In the genomic region with DNA sequence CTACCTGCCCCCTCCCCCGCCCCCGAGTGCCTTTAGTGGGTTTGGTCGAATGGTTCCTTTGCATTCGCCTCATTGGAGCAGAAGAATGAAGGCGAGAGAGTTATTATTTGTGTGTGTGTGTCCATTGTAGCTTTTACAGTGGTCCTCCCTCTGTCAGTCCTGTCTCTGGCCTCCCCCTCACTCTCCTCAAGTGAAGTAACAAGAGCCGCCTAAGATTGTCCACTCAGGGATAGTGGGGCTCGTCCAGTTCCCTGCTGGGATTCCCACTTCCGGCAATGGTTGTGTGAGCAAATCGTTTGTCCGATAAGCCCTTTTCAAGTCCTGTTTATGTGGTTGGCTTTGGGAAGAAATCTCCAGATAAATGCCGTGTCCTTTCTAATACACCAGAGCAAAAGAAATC, we compare ENCODE assay signal across 19 mouse cellular contexts.
A peak's percentile ranks its signal among the peaks of the same experiment; 100 is the strongest.
DNase-seq lines count a peak whose midpoint lies in the region; ATAC-seq lines count a peak whose summit lies in the region.
"Had no signal": no experiment of that assay in that cellular context is flagged by ENCODE, and none has a peak within 500 bp of the region (broad histone marks: within the 10 kb centered on the region; RNA-seq: fewer than 3 reads in every experiment).

No protein-coding gene starts in this region.

- H3K9ac ChIP-seq in embryonic facial prominence, embryonic 12.5 days: no peak overlapping the region
- no peak overlapping the region for H3K9ac ChIP-seq in hindbrain, embryonic 15.5 days
- no peak overlapping the region for H3K9ac ChIP-seq in hindbrain, embryonic 16.5 days (ENCODE audit: low read depth, low read length)
- H3K9ac ChIP-seq in midbrain, embryonic 16.5 days (ENCODE audit: low read depth, low read length): no peak overlapping the region
- no peak overlapping the region for H3K9ac ChIP-seq in limb, embryonic 13.5 days
- H3K9ac ChIP-seq: liver, embryonic 13.5 days had no signal

- no peak for ATAC-seq in embryonic facial prominence, embryonic 12.5 days (ENCODE audit: insufficient number of reproducible peaks, insufficient read depth, low FRiP score, low TSS enrichment)
- no peak for ATAC-seq in hindbrain, embryonic 15.5 days (ENCODE audit: low FRiP score, low read depth)
- no peak for ATAC-seq in hindbrain, embryonic 16.5 days
- ATAC-seq in midbrain, embryonic 16.5 days: no peak
- ATAC-seq in limb, embryonic 13.5 days (ENCODE audit: low FRiP score, low read depth): no peak
- ATAC-seq: CD4-positive, CD25-positive, alpha-beta regulatory T cell, adult 4 months; lung, postnatal 0 days had no signal

- no peaks in the 10 kb centered on the region for H3K36me3 ChIP-seq in embryonic facial prominence, embryonic 12.5 days
- H3K36me3 ChIP-seq in embryonic facial prominence, embryonic 10.5 days (replicated peaks): no peaks in the 10 kb centered on the region
- H3K36me3 ChIP-seq in hindbrain, embryonic 15.5 days: no peaks in the 10 kb centered on the region
- H3K36me3 ChIP-seq in hindbrain, embryonic 16.5 days (ENCODE audit: control insufficient read depth, insufficient read depth, low read length): no peaks in the 10 kb centered on the region
- 0 out of 2 replicates have a peak, but pooled peaks cover 2% of the 10 kb centered on the region for H3K36me3 ChIP-seq in midbrain, embryonic 10.5 days
- H3K36me3 ChIP-seq in midbrain, embryonic 16.5 days (ENCODE audit: control insufficient read depth, insufficient read depth, low read length): no peaks in the 10 kb centered on the region
- H3K36me3 ChIP-seq in limb, embryonic 13.5 days: no peaks in the 10 kb centered on the region
- H3K36me3 ChIP-seq: G1E; liver, embryonic 13.5 days had no signal

- DNase-seq in embryonic facial prominence, embryonic 10.5 days (ENCODE audit: low spot score): no peak
- DNase-seq in midbrain, embryonic 10.5 days (ENCODE audit: low spot score): no peak
- DNase-seq in c-Kit-positive CD71-positive TER-119-positive erythroid progenitor cells, embryonic 14.5 days (ENCODE audit: low spot score): no peak
- DNase-seq: adrenal gland, postnatal 36 days; cerebellum, adult 9-11 months; heart, adult 18-20 months; kidney, postnatal 10 days; left cerebral cortex, postnatal 4 days; liver, embryonic 13.5 days; thymus, postnatal 14 days had no signal

- H3K27ac ChIP-seq in embryonic facial prominence, embryonic 12.5 days: peak overlapping the region; percentile 30; the same call in 1 of the 2 replicates
- H3K27ac ChIP-seq in embryonic facial prominence, embryonic 10.5 days (replicated peaks): no peak overlapping the region; the same call in 1 of the 2 replicates
- H3K27ac ChIP-seq in hindbrain, embryonic 15.5 days (replicated peaks): no peak overlapping the region
- no peak overlapping the region for H3K27ac ChIP-seq in hindbrain, embryonic 16.5 days (ENCODE audit: low read depth, low read length)
- peak overlapping the region; percentile 17; the same call in 1 of the 2 replicates for H3K27ac ChIP-seq in midbrain, embryonic 10.5 days (replicated peaks)
- H3K27ac ChIP-seq in midbrain, embryonic 16.5 days (ENCODE audit: low read length): no peak overlapping the region
- H3K27ac ChIP-seq in limb, embryonic 13.5 days: peak overlapping the region; percentile 15; the same call in 1 of the 2 replicates
- H3K27ac ChIP-seq: liver, embryonic 13.5 days had no signal

- H3K4me2 ChIP-seq in embryonic facial prominence, embryonic 12.5 days (replicated peaks): no peak overlapping the region
- H3K4me2 ChIP-seq in hindbrain, embryonic 15.5 days: peak overlapping the region; percentile 12; the same call in 1 of the 2 replicates
- no peak overlapping the region; the same call in 1 of the 2 replicates for H3K4me2 ChIP-seq in hindbrain, embryonic 16.5 days (ENCODE audit: low read length)
- no peak overlapping the region for H3K4me2 ChIP-seq in midbrain, embryonic 16.5 days (ENCODE audit: low read length)
- no peak overlapping the region for H3K4me2 ChIP-seq in limb, embryonic 13.5 days (replicated peaks)
- H3K4me2 ChIP-seq: liver, embryonic 13.5 days had no signal

- H3K27me3 ChIP-seq in embryonic facial prominence, embryonic 12.5 days: no peaks in the 10 kb centered on the region
- no peaks in the 10 kb centered on the region for H3K27me3 ChIP-seq in embryonic facial prominence, embryonic 10.5 days (replicated peaks; ENCODE audit: low read depth, poor library complexity, severe bottlenecking)
- H3K27me3 ChIP-seq in hindbrain, embryonic 15.5 days: 0 out of 2 replicates have a peak, but pooled peaks cover 11% of the 10 kb centered on the region
- H3K27me3 ChIP-seq in hindbrain, embryonic 16.5 days (replicated peaks; ENCODE audit: control insufficient read depth, insufficient read depth, low read length): peaks cover 8% of the 10 kb centered on the region; the same call in 1 of the 2 replicates
- no peaks in the 10 kb centered on the region for H3K27me3 ChIP-seq in midbrain, embryonic 10.5 days (ENCODE audit: low read depth, poor library complexity, severe bottlenecking)
- no peaks in the 10 kb centered on the region for H3K27me3 ChIP-seq in midbrain, embryonic 16.5 days (ENCODE audit: control insufficient read depth, insufficient read depth, low read depth, low read length)
- no peaks in the 10 kb centered on the region for H3K27me3 ChIP-seq in limb, embryonic 13.5 days
- H3K27me3 ChIP-seq: liver, embryonic 13.5 days had no signal

- H3K4me3 ChIP-seq in embryonic facial prominence, embryonic 12.5 days: no peak overlapping the region
- no peak overlapping the region for H3K4me3 ChIP-seq in embryonic facial prominence, embryonic 10.5 days
- no peak overlapping the region for H3K4me3 ChIP-seq in hindbrain, embryonic 15.5 days
- no peak overlapping the region for H3K4me3 ChIP-seq in hindbrain, embryonic 16.5 days (ENCODE audit: low read length)
- H3K4me3 ChIP-seq in midbrain, embryonic 10.5 days: no peak overlapping the region
- H3K4me3 ChIP-seq in midbrain, embryonic 16.5 days (ENCODE audit: low read depth, low read length): no peak overlapping the region
- no peak overlapping the region for H3K4me3 ChIP-seq in limb, embryonic 13.5 days
- H3K4me3 ChIP-seq: liver, embryonic 13.5 days; megakaryocyte, embryonic 14.5 days had no signal

- H3K9me3 ChIP-seq in embryonic facial prominence, embryonic 12.5 days: no peaks in the 10 kb centered on the region
- no peaks in the 10 kb centered on the region for H3K9me3 ChIP-seq in embryonic facial prominence, embryonic 10.5 days
- H3K9me3 ChIP-seq in hindbrain, embryonic 15.5 days: no peaks in the 10 kb centered on the region
- H3K9me3 ChIP-seq in hindbrain, embryonic 16.5 days (ENCODE audit: control insufficient read depth, low read length): no peaks in the 10 kb centered on the region
- H3K9me3 ChIP-seq in midbrain, embryonic 10.5 days (replicated peaks): no peaks in the 10 kb centered on the region
- H3K9me3 ChIP-seq in midbrain, embryonic 16.5 days (replicated peaks; ENCODE audit: control insufficient read depth, low read length, poor library complexity, severe bottlenecking): no peaks in the 10 kb centered on the region
- H3K9me3 ChIP-seq in limb, embryonic 13.5 days: no peaks in the 10 kb centered on the region
- H3K9me3 ChIP-seq: liver, embryonic 13.5 days; megakaryocyte, embryonic 14.5 days had no signal

- 40% methylated on average over 11 of the region's 11 CpGs for WGBS in embryonic facial prominence, embryonic 12.5 days
- WGBS in embryonic facial prominence, embryonic 10.5 days: 45% methylated on average over 11 of the region's 11 CpGs
- WGBS in hindbrain, embryonic 15.5 days: 19% methylated on average over 11 of the region's 11 CpGs
- WGBS in hindbrain, embryonic 16.5 days: 19% methylated on average over 11 of the region's 11 CpGs
- 17% methylated on average over 11 of the region's 11 CpGs for WGBS in midbrain, embryonic 10.5 days
- WGBS in midbrain, embryonic 16.5 days: 11% methylated on average over 11 of the region's 11 CpGs
- WGBS in limb, embryonic 13.5 days: 49% methylated on average over 11 of the region's 11 CpGs

- H3K4me1 ChIP-seq in embryonic facial prominence, embryonic 12.5 days: peaks cover 84% of the 10 kb centered on the region
- peaks cover 90% of the 10 kb centered on the region for H3K4me1 ChIP-seq in embryonic facial prominence, embryonic 10.5 days
- peaks cover 63% of the 10 kb centered on the region for H3K4me1 ChIP-seq in hindbrain, embryonic 15.5 days (replicated peaks)
- peaks cover 6% of the 10 kb centered on the region for H3K4me1 ChIP-seq in hindbrain, embryonic 16.5 days (ENCODE audit: control insufficient read depth, insufficient read depth, low read depth, low read length)
- peaks cover 95% of the 10 kb centered on the region for H3K4me1 ChIP-seq in midbrain, embryonic 10.5 days
- H3K4me1 ChIP-seq in midbrain, embryonic 16.5 days (ENCODE audit: control insufficient read depth, insufficient read depth, low read length): peaks cover 66% of the 10 kb centered on the region
- H3K4me1 ChIP-seq in limb, embryonic 13.5 days: peaks cover 95% of the 10 kb centered on the region

Comparison
In these comparisons a context has a peak if more than half of its experiments do, and no peak if none do; other contexts are left out.
1. H3K27ac ChIP-seq: peak in embryonic facial prominence, embryonic 12.5 days (single experiment), midbrain, embryonic 10.5 days (single experiment) and limb, embryonic 13.5 days (single experiment); none in embryonic facial prominence, embryonic 10.5 days (single experiment), hindbrain, embryonic 15.5 days (single experiment), hindbrain, embryonic 16.5 days (single experiment) and midbrain, embryonic 16.5 days (single experiment).